Mouse (Mus musculus): ENCODE measurements at regions not wholly inside any gene's neighbourhood (a gene's known extent, or its start where the extent isn't known, plus 50 kb on each side); places are given as distances from the start of the nearest gene placed in this dataset.

DNA sequence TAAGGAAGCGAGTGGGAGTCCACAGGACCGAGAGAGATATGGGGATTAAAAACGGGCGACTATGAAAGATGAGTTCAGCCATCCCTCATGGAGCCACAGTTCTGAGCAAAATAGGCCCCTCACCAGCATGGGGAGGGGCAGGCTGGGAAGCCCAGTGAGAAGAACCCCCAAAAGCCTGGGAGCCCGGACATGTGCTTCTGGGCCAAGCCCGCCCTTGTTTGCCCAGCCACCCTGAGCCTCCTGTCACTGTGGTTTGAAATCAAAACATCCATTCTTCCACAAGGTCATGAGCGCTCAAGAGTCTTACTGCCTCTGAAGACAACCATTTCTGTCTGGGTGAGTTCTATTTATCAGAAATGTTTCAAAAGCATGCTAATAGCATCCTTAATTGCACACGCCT lies 105.0 kb upstream of the Bcl6 start:
- DNase-seq (ENCODE audit: low spot score in 2 of 2): no peak

DNA sequence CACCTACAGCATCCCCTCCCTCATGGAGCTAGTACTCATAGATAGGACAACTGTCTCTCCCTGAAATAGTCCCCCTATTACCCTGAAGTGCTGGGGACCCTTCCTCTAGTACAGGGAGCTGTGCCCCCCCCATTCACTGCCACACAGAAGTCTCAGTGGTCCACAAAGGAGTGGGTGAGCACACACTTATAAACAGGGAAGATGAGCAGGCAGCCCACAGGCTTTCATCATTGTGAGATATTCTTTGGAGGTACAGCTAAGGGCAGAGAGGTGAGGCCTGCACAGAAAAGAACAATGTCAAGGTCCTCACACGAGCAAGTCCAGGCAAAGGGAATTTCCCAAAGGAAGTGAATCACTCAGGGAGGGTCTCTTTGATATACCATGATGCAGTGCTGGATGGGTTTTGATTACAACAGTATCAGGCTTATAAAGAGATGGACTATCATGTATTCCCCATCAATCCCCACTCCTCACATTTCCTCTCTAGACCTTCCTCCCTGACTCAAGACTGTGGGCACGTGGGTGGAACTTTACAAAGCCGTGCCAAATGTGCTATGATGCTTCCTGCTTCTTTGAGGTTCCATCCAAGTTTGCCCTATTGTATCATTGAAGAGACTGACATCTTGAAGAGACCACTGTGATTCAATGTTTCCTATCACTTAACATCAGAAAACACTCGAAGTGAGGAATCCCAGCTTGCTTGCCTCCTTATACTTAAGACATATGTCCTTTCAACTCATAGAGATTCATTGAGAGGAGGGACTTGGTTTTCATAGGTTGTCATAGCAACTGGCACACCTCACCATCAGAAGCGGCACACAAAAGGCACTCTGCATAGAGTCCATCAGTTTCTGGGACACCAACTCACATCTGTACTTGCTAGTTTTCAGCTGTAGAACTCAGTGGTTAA lies 104.2 kb upstream of the Bcl6 start:
- DNase-seq (ENCODE audit: low spot score in 2 of 2): peak in 1 of 2 experiments; percentile 7

DNA sequence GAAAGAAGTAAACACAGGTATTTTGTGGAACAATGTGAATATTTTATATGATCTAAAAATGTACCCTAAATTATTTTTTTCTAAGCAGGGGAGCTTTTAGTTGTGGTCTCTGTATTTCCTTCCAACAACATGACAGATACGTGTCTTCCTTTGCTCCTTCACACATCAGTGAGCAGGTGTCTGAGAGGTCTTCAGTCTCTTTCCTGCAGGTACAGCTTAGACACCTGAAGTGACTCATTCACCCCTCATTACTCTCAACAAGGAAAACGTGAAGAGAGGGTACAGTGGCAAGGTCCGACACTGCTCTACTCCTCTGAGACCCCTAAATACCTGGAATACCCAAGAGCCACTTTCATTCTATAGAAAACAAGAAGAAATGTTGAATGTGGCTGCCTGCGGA lies 103.5 kb upstream of the Bcl6 start:
- DNase-seq (ENCODE audit: low spot score in 2 of 2): peak in 1 of 2 experiments; percentile 8

DNA sequence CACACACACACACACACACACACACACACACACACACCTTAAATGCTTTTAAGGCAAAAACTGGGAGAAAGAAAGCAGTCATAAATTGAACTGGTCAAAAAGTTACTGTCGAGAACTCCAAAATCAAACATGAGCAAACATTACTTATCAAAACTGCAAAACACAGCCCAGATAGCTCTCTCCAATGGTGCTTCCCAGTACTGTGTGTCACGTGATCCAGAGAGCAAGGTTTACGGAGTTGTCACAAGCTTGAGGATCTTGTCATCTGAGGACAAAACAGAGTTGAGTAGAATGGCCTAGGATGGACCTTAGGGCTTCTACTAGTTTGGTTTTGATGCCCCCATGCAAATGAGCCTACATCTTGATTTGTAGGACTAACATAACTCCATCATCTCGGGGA lies 102.3 kb upstream of the Bcl6 start:
- peak in 1 of 2 experiments; percentile 2 for DNase-seq (ENCODE audit: low spot score in 2 of 2)

DNA sequence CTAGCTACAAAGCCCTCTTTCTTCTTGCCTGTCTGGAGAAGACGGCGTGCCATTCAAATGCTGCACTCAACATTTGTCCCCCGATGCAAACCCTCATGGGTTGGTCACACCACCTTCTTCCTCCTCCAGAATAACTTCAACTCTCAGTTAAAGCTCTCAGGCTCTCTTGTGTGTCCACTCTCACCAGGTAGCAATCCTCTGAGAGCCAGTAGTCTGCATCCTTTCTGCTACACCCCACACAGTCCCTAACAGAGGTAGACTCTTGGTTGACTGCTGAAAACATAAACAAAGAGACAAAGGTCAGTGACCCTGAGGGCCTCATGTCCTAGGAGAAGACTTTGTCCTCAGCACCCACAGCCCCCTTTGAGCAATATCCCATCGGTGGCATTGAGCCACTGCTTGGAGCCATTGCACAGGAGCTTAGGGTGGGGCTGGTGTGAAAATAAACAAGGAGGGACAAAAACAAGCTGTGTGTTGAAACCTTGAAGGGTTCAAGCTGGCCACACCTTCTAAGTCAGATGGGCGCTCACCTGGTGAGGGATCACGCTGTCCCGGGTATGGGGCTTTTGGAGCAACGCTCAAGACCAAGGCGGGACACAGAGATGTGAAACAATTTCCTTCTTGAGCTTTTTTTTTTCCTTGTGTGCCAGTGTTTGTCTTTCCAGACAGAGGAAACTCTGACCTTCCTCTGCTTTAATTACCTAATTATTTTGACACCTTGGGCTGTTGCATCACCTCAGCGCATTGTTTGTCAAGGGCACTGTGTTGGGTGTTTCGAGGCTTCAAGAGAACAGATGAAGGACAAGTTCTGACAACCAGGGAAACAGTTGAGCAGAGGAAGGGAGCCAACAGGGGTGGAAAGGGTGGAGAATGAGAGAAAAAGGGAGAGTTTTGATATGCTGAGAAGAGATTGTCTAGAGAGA lies 101.4 kb upstream of the Bcl6 start:
- DNase-seq (ENCODE audit: low spot score in 2 of 2): peak in 1 of 2 experiments; percentile 11

DNA sequence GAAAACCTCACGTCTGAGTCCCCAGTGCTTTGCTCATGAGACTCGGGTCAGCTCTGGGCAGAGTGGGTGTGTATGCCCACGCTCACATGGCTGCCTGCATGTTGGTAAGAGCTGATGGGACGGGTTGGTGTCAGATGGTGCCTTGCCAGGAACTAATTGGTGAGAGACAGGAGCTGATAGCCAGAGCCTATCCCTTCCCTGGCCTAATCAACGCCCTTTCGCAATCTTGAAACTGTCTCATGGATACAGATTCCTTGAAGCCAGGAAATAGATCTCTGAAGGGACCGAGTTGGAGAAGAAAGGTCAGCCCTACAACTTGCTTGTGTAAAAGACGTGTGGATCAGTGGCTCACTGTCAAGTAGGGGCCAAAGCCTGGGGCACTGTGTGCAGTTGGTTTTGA lies 95.3 kb upstream of the Bcl6 start:
- DNase-seq (ENCODE audit: low spot score in 2 of 2): no peak

DNA sequence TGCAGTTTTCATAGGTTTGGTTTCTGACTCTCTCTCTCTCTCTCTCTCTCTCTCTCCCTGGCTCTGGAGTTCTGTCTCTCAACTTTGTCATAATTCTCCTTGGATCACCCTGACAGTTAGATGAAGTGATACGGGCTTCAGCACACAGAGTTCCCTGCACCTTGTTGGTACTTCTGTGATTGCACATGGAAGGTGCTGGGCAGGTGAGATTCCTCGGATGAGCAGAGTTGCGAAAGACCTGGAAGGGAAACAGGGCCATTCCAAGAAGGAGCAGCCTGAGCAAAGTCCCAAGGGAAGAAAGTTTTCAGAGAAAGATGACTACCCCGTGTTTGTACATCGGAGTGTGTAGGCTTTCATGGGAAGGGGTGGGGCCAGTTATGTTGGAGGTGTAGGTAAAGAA lies 91.8 kb upstream of the Bcl6 start:
- no peak for DNase-seq (ENCODE audit: low spot score in 2 of 2)

DNA sequence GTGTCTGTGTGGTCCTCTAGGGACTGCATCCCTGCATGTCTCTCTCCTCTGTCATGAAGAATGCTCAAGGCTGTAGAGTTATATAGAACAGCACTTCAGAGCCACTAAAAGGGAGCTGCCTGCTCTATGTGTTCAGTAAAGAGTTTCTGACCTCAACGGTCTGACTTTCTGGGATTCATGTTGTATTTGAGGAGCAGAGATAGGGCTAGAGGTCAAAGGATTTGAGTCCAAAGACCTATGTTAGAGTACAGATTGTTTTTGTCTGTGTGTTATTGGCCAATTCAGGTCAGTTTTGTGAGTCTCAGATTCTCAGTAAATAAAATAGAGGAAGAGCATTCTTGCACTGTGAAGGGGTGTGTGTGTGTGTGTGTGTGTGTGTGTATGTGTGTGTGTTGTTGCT lies 90.0 kb upstream of the Bcl6 start:
- DNase-seq (ENCODE audit: low spot score in 2 of 2): no peak

DNA sequence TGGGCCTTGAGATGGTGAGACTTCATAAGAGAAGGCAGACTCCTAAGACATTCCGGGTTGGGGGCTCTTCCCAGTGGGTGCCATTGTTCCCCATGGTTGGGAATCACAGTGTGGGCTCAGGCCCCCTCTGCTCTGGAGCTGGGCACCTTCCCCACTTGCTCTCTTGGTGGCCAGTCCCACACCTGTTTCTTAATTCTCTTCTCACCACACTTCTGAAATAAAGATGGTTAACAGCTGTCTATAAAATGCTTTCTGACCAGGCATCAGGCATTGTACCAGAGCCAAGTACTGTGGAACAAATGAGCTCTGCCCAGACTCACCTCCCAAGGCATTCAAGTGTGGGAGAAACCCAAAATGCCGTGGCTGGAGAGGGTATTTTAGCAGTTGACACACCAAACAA lies 88.8 kb upstream of the Bcl6 start:
- DNase-seq (ENCODE audit: low spot score in 2 of 2): no peak

DNA sequence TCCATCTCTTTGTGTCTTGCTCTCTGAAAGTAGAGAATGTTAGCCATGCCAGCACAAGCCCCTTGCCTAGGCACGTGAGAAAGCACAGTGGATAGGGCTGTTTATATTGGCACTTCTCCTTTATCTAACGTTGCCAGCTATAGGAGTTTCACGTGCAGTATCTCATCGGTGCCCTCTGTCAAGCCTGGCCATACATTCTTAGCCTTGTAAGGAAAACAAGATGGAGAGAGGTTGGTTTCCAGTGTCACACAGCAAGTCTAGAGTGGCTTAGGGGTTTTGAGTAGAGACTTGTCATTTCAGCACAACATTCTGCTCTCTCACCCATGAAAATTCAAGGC lies 88.1 kb upstream of the Bcl6 start:
- no peak for DNase-seq (ENCODE audit: low spot score in 2 of 2)

DNA sequence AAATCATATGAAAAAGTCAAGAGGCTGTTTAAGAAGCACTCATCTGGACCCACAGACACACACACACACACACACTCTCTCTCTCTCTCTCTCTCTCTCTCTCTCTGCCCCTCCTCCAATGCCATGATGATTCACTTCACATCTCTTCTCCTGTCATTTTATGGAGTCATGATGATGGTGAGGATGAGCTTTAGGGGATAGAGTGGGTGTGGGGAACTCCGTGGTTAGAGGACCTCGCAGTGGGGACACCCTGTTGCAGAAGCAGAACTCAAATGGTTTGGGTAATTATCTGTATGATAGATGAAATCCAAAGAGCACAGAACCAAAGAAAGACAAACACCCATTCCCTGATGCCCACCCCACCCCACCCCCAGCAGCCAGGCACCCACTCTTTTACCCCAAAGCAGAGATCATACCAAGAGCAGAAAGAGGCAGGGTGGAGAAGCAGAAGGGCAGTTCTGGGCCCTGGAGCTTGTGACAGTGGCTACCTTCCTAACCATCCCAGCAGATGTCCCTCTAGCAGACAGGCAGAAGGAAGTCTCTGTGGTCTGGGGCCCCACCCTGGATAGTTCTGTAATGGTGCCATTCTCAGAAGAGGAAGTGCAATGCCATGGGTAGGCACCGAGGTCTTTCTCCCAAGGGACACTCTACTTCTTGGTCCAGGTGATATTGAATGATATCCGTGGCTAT lies 87.6 kb upstream of the Bcl6 start:
- peak in 1 of 2 experiments; percentile 53 for DNase-seq (ENCODE audit: low spot score in 2 of 2)

DNA sequence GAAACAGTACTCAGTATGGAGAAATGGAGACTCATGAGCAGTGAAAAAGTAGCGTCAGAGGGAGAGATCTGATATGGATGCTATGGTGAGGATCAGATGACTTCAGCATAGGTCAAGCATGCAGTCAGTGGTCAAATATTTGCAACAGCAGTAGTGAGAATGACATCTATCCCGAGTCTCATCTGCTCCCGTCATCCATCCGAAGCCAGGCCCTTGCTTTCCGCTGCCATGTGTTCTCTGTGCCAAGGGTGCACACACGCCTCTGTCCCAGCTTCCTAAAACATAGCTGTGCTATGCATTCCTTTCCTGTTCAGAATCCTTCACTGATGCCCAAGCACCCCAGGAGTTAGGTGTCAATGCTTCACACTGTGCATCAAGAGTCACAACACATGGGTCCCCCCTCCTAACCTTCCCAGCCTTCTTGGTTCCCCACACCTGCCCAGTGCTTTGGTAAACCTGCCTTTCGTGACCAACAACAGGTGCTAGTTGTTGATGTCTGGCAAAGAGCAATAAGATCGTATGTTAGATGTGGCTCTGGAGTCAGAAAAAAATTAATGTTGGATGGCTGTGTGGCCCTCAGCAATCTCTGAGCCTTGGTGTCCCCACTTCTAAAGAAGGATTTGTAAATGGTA lies 85.1 kb upstream of the Bcl6 start:
- DNase-seq (ENCODE audit: low spot score in 2 of 2): no peak

DNA sequence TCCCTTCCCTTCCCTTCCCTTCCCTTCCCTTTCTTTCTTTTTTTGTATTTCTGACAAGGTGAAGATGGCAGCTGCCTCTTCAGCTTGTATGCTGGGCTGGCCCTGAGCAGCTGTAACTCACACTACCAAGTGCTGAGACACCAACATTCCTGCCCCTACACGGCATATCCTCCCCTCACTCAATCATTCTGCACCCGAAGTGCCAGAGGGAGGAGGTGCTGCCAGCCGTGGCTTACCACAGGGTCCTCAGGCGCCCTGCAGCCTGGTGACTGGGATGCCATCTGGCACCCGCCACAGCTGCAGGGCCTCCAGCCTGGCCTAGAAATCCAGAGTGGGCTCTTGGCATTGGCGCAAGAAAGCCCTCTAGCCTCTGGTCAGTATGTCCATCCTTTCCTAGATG lies 84.4 kb upstream of the Bcl6 start:
- DNase-seq (ENCODE audit: low spot score in 2 of 2): no peak

DNA sequence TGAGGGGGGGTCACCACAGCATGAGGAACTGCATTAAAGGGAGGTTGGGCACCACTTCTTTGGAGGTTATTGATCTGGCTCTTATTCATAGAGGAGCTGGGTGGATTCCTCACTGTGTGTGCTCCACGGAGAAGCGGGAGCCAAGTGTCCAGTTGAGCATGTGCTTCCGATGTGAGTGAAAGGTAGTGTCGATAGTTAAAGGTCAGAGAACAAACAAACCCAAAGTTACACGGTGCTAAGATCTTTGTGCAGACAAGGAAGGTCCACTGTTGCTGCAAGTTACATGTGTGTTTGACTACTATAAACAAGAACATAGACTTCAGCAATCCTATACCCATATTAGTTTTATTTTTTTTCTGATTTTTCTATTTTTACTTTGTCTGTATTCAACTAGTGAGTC lies 80.8 kb upstream of the Bcl6 start:
- DNase-seq (ENCODE audit: low spot score in 2 of 2): no peak

DNA sequence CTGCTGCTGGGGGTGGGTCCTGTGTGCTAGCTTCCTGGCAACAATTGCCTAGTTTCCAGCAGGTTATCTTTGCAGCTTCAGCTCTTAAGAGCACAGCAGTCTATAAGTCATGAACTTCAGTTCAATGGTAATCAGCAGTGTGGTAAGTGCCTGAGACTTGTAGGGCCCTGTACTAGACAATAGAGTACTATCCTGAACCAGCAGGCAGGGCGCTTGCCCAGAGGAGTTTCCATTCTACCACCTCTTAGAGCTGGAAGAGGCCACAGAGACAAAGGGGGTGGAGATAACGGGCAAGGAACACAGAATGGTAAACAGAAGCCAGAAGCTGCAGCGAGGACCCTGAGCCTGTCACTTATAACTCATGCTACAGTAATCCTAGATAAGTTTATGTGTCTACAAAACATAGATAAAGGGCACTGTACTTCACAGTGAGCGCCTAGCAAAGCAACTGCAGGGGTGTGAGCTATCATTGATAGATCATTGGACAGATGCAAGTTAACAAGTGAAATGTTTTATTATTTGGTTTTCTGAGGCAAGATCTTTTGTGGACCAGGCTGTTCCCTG lies 79.7 kb upstream of the Bcl6 start:
- no peak for DNase-seq (ENCODE audit: low spot score in 2 of 2)

DNA sequence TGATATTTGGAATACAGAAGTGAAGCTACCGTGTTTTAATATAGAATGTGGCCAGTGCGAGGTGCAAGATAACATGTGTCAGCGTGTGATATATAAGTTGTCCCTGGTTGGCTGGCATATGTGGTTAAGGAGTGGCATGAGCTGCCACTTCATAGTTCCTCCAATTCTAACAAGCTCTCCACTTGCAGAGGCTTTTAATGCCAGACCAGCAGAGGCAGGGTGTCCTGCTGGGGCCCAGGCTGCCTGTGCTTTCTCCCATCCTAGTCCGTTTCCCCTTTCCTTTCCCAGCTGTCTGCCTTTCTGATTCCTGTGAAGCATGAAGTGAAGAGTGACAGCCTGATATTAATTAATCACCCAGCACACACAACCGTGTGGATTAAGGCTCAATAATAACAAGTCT lies 73.7 kb upstream of the Bcl6 start:
- no peak for DNase-seq (ENCODE audit: low spot score in 2 of 2)

DNA sequence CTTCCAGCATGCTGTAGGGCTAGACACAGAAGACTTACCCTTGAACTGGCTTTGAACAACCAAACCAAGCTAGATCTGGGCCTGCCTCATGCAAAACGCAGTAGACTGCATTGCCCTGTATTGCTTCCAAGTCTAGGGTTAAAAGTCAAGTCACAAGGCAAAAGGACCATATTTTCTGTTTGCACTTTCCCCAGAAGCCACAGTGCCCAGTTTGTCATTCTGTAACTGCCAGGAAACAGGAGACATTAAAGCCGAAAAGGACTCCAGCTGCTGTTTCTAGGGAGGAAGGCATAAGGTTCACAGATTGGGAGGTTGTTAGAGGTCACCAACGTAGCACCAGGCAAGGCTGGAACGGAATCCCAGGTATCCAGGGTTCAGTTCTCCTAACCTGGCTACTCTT lies 72.8 kb upstream of the Bcl6 start:
- DNase-seq (ENCODE audit: low spot score in 2 of 2): no peak

DNA sequence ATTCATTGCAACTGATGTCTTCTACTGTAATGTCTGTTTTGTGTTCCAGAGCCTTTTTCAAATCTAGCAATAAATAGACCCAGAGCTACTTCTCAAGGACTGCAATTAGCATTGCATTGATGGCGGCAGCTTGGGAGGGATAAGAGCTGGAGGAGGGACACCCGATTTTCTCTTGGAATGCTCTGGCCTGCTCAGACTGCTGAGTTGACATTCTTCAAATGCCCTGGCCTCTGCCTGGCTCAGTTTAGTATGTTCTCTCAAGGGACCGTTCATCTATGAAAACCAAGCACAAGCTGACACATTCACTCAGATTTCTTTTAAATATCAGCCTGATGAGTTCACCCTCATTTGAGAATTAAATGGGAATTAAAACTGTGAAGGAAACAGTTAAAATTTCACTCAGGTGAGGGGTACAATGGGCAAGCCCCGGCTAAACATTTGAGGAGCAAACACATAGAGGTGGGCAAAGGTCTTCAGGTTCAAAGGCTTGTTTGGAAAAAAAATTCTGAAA lies 70.5 kb upstream of the Bcl6 start:
- DNase-seq (ENCODE audit: low spot score in 2 of 2): no peak

DNA sequence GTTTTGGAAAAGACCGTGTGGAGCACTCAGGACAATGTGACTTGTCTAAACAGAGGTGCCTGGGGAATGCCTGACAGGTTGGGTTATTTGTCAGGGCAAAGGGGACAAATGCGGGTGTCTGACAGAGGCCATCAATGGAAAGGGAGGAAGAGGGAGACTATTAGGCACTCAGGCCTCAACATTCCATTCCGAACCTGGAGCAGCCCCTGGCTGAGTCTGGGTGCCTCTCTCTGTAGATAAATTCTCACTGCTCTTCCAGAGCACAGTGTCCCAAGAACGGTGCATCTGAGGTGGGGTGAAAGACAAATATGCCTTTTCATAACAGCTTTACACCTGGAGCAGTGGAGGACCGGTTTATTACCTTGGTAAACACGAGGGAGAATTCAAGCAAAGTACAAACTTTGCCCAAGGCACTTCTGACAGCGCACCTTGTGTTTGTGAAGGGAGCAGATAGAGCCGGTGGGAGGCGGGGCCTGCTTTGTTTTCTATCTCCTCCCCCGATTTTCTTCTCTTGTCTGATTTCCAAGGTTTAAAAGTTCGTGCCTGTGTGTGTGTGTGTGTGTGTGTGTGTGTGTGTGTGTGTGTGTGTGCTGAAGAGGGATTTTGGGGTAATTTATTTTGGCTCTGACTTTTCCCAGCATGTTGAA lies 68.4 kb upstream of the Bcl6 start:
- no peak for DNase-seq (ENCODE audit: low spot score in 2 of 2)

DNA sequence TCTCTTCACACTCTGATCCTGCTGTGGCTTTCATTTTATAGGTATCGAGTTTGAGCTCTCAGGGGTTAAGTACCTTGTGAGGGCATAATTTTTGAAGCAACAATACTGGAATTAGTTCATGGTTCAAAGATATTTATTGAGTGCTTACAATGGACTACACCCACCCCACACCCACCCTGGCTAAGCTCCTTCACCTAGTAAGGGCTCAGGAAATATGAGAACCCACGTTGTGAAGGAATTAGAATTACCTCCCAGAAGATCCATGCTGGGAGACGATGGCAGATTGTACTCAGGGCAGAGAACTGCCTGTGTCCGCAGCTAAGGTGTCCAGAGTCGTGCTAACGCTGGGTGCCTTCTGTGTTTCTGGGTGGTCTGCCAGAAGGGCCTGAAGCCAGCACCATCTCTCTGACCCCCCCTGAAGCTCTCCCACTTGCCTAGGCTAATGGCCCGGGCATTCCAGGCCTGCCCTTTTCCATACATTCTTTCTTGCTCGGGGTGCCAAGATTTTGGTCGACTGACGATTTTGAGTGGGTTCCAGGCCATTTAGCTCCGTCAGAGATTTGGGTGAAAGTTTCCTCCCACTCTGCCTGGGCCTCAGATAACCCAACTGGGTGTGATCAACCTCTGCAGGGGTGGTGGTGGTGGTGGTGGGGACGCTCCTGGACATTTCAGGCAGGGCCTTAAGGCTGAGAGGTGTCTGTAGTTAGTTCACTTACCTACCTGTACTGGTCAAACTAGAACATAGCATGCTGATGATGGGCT lies 67.7 kb upstream of the Bcl6 start:
- no peak for DNase-seq (ENCODE audit: low spot score in 2 of 2)
